Mouse (Mus musculus) gastrocnemius, adult 2 months (tissue): ENCODE measurements around the gene Zfp423. TPM values are rescaled to one million over a fixed set of nuclear protein-coding genes. Genes with fewer than 3 reads are reported as not detected.

Source experiments
- DNase-seq: peaks from one replicate; pipeline ENCODE4 v3.0.0; 2022
- H3K27ac ChIP-seq: fragments of 200-600 bp; 2 replicates; pipeline ENCODE4 v1.8.1; 2022; ENCODE audit warnings: mild to moderate bottlenecking
- H3K4me3 ChIP-seq: fragments of 200-600 bp; 2 replicates; pipeline ENCODE4 v1.8.1; 2022; ENCODE audit warnings: mild to moderate bottlenecking, moderate library complexity
- CTCF ChIP-seq: fragments of 200-600 bp; IDR thresholded peaks from 2 replicates; pipeline ENCODE4 v1.8.1; 2022; ENCODE audit warnings: antibody characterized with exemption, mild to moderate bottlenecking, moderate library complexity
- intact Hi-C: fragments of 180-260 bp; cut with DNase I; formaldehyde crosslinking; loops from one replicate; pipeline ENCODE4 v1.15.1; 2025
- total RNA-seq, 2 experiments: library from RNA; stranded (reverse); gene quantifications; 2 replicates each; pipeline ENCODE4 v1.2.3; 2021

The Zfp423 gene
- total RNA-seq, 2 experiments from 2014 or later = 13.0 to 15.6 TPM

GRCm38 (mm10) chr8:87754853-87755252 lies 204.5 kb downstream of the Zfp423 start:
- intact Hi-C loops = loop anchor here (5.0 kb wide), 2 partner anchors 38 to 158 kb away; no protein-coding TSS in a partner anchor
- no peak for DNase-seq
- no peak overlapping the region for H3K4me3 ChIP-seq
- H3K27ac ChIP-seq = no peak overlapping the region
- no peak for TF ChIP-seq CTCF

- intact Hi-C loops = loop anchor here (2.0 to 5.0 kb wide), 3 partner anchors 36 to 156 kb away; no protein-coding TSS in a partner anchor
- H3K27ac ChIP-seq = no peak overlapping the region
These were observed 205.8 kb downstream of the Zfp423 start for GRCm38 (mm10) chr8:87753636-87754035.

GRCm38 (mm10) chr8:87753148-87753547 lies 206.2 kb downstream of the Zfp423 start:
- intact Hi-C loops = loop anchor here (2.0 to 5.0 kb wide), 3 partner anchors 36 to 156 kb away; no protein-coding TSS in a partner anchor
- no peak overlapping the region for H3K4me3 ChIP-seq
- no peak overlapping the region for H3K27ac ChIP-seq
- peak; percentile 54 for DNase-seq
- TF ChIP-seq CTCF = peak; percentile 65

More at GRCm38 (mm10) chr8:87753636-87754035, 205.8 kb downstream of the Zfp423 start:
- H3K4me3 ChIP-seq = no peak overlapping the region
- TF ChIP-seq CTCF = no peak
- DNase-seq = no peak

GRCm38 (mm10) chr8:87752710-87753109 lies 206.7 kb downstream of the Zfp423 start:
- H3K4me3 ChIP-seq = no peak overlapping the region
- intact Hi-C loops = loop anchor here (2.0 to 5.0 kb wide), 3 partner anchors 35 to 155 kb away; no protein-coding TSS in a partner anchor
- no peak for DNase-seq
- no peak overlapping the region for H3K27ac ChIP-seq
- no peak for TF ChIP-seq CTCF

- intact Hi-C loops = no loop called here
- Histone ChIP-seq H3K4me3 (no peak overlapping the region), H3K27ac (no peak overlapping the region)
- DNase-seq = peak; percentile 57
- TF ChIP-seq CTCF = peak; percentile 46
These were observed 211.8 kb downstream of the Zfp423 start for GRCm38 (mm10) chr8:87747582-87747981.

- peak; percentile 27 for DNase-seq
- TF ChIP-seq CTCF = no peak
- Histone ChIP-seq H3K27ac (no peak overlapping the region), H3K4me3 (no peak overlapping the region)
- intact Hi-C loops = no loop called here
These were observed 212.3 kb downstream of the Zfp423 start for GRCm38 (mm10) chr8:87747142-87747541.

GRCm38 (mm10) chr8:87746072-87746471 lies 213.3 kb downstream of the Zfp423 start:
- DNase-seq = peak; percentile 53
- H3K4me3 ChIP-seq = no peak overlapping the region
- H3K27ac ChIP-seq = no peak overlapping the region
- intact Hi-C loops = no loop called here
- TF ChIP-seq CTCF = no peak

- Histone ChIP-seq H3K4me3 (no peak overlapping the region), H3K27ac (no peak overlapping the region)
- intact Hi-C loops = no loop called here
- DNase-seq = peak; percentile 5
- TF ChIP-seq CTCF = no peak
These were observed 214.2 kb downstream of the Zfp423 start for GRCm38 (mm10) chr8:87745125-87745698.

GRCm38 (mm10) chr8:87744556-87744955 lies 214.8 kb downstream of the Zfp423 start:
- no peak overlapping the region for H3K27ac ChIP-seq
- no peak for TF ChIP-seq CTCF
- intact Hi-C loops = no loop called here

GRCm38 (mm10) chr8:87742016-87742415 lies 217.4 kb downstream of the Zfp423 start:
- TF ChIP-seq CTCF = no peak
- H3K4me3 ChIP-seq = peak overlapping the region; percentile 3; the same call in 1 of the 2 replicates
- H3K27ac ChIP-seq = no peak overlapping the region
- intact Hi-C loops = no loop called here
- peak; percentile 31 for DNase-seq

More at GRCm38 (mm10) chr8:87744556-87744955, 214.8 kb downstream of the Zfp423 start:
- no peak for DNase-seq
- H3K4me3 ChIP-seq = no peak overlapping the region

GRCm38 (mm10) chr8:87740946-87741530 lies 218.4 kb downstream of the Zfp423 start:
- H3K27ac ChIP-seq = no peak overlapping the region
- TF ChIP-seq CTCF = no peak
- DNase-seq = peak; percentile 7
- intact Hi-C loops = no loop called here
- no peak overlapping the region for H3K4me3 ChIP-seq

GRCm38 (mm10) chr8:87737900-87738299 lies 221.5 kb downstream of the Zfp423 start:
- TF ChIP-seq CTCF = no peak
- H3K27ac ChIP-seq = peak overlapping the region; percentile 46
- DNase-seq = peak; percentile 81
- no peak overlapping the region for H3K4me3 ChIP-seq
- intact Hi-C loops = no loop called here

GRCm38 (mm10) chr8:87734902-87735301 lies 224.5 kb downstream of the Zfp423 start:
- H3K4me3 ChIP-seq = no peak overlapping the region
- intact Hi-C loops = no loop called here
- H3K27ac ChIP-seq = no peak overlapping the region
- no peak for TF ChIP-seq CTCF
- DNase-seq = no peak
